Mouse (Mus musculus) kidney, embryonic 16.5 days (tissue): ENCODE results near the gene Pitpnm2. TPM values are rescaled to one million over a fixed set of nuclear protein-coding genes. Genes with fewer than 3 reads are reported as not detected.

ENCODE experiments used
- ATAC-seq: fragments of 200-750 bp; cut with Nextera tagmentation; 2 replicates; pipeline ENCODE4 v1.8.0; 2017; ENCODE audit warnings: moderate TSS enrichment; ENCODE audit not compliant: low FRiP score, low TSS enrichment
- H3K27ac ChIP-seq: fragments of 300-500 bp; sonication (generic); 2 replicates; pipeline ENCODE4 v1.5.1; 2014; ENCODE audit warnings: low read length
- H3K27me3 ChIP-seq: fragments of 300-500 bp; sonication (generic); 2 replicates; pipeline ENCODE4 v1.6.1; 2014; ENCODE audit warnings: low read length, control low read depth, mixed read lengths; ENCODE audit not compliant: insufficient read depth
- H3K36me3 ChIP-seq: fragments of 300-500 bp; sonication (generic); 2 replicates; pipeline ENCODE4 v1.6.1; 2014; ENCODE audit warnings: low read length, control low read depth, mixed read lengths; ENCODE audit not compliant: insufficient read depth
- H3K4me1 ChIP-seq: fragments of 300-500 bp; sonication (generic); 2 replicates; pipeline ENCODE4 v1.6.1; 2014; ENCODE audit warnings: low read length, control low read depth, mixed read lengths; ENCODE audit not compliant: insufficient read depth
- H3K4me2 ChIP-seq: fragments of 300-500 bp; sonication (generic); replicated peaks from 2 replicates; pipeline ENCODE4 v1.6.1; 2014; ENCODE audit warnings: low read depth, low read length
- H3K4me3 ChIP-seq: fragments of 300-500 bp; sonication (generic); 2 replicates; pipeline ENCODE4 v1.5.1; 2014; ENCODE audit warnings: mild to moderate bottlenecking, low read length
- H3K9ac ChIP-seq: fragments of 300-500 bp; sonication (generic); replicated peaks from 2 replicates; pipeline ENCODE4 v1.6.1; 2014; ENCODE audit warnings: low read length
- H3K9me3 ChIP-seq: fragments of 300-500 bp; sonication (generic); 2 replicates; pipeline ENCODE4 v1.6.1; 2016; ENCODE audit warnings: low read length, control low read depth
- WGBS: fragments of 180-500 bp; shearing (Covaris S2); extraction: QIAGEN DNeasy Blood & Tissue Kit; methylation state at CpG from one replicate; pipeline ENCODE4 v1.1.7; 2014; 5-methylcytosine and 5-hydroxymethylcytosine counted together
- polyA plus RNA-seq: library from polyadenylated mRNA; unstranded; fragments of >200 nt; fragmentation: Nextera tagmentation; extraction: Ambion mirVana; gene quantifications from 2 replicates; pipeline ENCODE4 v1.2.1, GENCODE M21; 2015

Gene Pitpnm2
- polyA plus RNA-seq, 1 experiment from 2014 or later: 4.1 TPM

DNA sequence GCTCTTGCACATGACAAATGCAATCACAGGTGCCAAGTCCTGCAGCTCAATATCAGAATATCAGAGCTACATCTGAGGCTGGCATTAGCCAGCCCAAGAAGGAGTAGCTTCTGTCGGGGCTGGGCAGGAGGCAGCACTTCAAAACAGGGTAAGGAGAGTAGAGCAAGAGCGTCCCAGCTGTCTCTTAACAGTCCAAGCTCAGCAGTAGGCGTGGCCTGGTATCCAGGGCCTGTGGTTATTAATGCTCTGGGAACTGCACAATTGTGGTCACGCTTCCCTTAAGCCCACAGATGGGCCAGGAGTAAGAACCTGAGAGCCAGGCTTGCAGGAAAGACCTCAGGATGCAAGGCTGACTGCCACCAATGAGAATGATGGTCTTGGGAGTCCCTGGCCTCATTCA is 74.4 kb downstream of the Pitpnm2 start:
- ATAC-seq: peak; percentile 71

DNA sequence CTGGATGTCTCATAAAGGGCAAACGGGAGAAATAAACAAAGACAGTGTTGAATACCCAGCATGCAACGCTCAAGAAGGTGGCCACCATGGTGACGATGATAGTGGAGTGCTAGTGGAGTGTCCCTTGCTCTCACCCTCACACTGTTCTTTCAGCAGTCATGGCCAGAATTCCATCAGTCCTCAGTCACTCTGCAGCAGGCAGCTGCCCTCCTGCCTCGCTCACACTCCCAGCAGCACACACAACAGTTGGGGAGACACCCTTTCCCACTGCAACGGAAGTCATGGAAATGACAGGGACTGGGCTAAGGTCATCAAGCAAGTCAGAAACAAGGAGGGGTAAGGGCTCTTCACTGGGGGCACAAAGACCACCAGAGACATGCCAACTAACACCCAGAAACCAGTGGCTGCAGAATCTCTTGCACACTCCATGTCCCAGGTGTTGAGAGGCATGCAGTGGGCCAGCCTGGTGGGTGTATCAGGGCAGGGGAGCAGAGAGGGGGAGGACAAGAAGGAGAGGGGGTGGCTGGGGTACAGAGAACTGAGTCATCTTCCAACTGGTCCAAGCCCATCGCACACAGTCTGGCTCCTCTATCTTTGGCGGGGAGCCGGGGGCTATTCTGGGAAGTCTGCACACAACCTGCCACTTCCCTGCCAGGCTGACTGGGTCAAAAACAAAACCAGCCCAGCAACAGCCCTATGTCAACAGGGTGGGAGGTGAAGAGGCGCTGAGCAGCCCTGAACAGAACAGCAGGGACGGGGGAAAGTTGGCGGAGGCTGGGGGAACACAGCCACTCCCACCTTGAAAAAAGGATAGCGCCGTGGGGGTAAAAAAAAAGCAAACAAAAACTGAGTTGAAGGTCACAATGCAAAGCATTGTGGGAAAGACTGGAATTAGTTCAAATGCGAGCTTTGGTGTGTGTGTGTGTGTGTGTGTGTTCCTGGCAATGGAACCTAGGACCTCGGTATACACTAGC is 76.3 kb downstream of the Pitpnm2 start:
- Histone ChIP-seq H3K36me3 (no peaks in the 10 kb centered on the region), H3K27ac (no peak overlapping the region), H3K4me3 (no peak overlapping the region), H3K9me3 (no peaks in the 10 kb centered on the region), H3K9ac (no peak overlapping the region), H3K4me1 (peaks cover 31% of the 10 kb centered on the region), H3K4me2 (no peak overlapping the region), H3K27me3 (no peaks in the 10 kb centered on the region)
- 73% methylated on average over 15 of the region's 15 CpGs for WGBS
- no peak for ATAC-seq

More for the DNA sequence above, 74.4 kb downstream of the Pitpnm2 start:
- 34% methylated on average over 4 of the region's 4 CpGs for WGBS
- no peaks in the 10 kb centered on the region for H3K27me3 ChIP-seq
- no peak overlapping the region for H3K4me2 ChIP-seq
- 0 out of 2 replicates have a peak overlapping the region, but pooled peaks have one; percentile 20 for H3K9ac ChIP-seq
- H3K27ac ChIP-seq: no peak overlapping the region
- no peaks in the 10 kb centered on the region for H3K36me3 ChIP-seq
- no peaks in the 10 kb centered on the region for H3K9me3 ChIP-seq
- H3K4me3 ChIP-seq: no peak overlapping the region
- peaks cover 31% of the 10 kb centered on the region for H3K4me1 ChIP-seq

- no peaks in the 10 kb centered on the region for H3K9me3 ChIP-seq
- no peak overlapping the region for H3K4me2 ChIP-seq
- ATAC-seq: no peak
- WGBS: 66% methylated on average over 4 of the region's 4 CpGs
- no peak overlapping the region for H3K4me3 ChIP-seq
- no peak overlapping the region for H3K9ac ChIP-seq
- H3K27me3 ChIP-seq: no peaks in the 10 kb centered on the region
- H3K36me3 ChIP-seq: no peaks in the 10 kb centered on the region
- peaks cover 40% of the 10 kb centered on the region for H3K4me1 ChIP-seq
- no peak overlapping the region for H3K27ac ChIP-seq
Measured at GRCm38 (mm10) chr5:124172246-124172645, 77.3 kb downstream of the Pitpnm2 start.

DNA sequence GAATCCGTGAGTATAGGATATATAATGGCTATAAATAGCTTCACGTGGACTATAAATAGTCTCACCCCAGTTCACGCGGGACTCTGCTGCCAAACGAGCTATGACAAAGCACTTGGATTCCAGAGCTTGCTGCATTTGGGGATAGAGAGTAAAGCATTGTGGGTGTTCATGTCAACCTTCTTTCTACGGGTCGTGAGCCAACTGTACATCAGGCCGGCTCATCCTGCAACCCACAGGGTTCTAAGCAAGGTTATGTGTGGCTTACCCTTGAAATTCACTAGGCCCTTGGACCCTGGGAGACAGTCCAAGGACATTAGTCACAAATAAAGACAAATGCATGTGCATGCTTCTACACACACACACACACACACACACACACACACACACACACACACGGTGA is 77.8 kb downstream of the Pitpnm2 start:
- 37% methylated on average over 9 of the region's 9 CpGs for WGBS
- no peak overlapping the region for H3K4me3 ChIP-seq
- no peaks in the 10 kb centered on the region for H3K27me3 ChIP-seq
- no peaks in the 10 kb centered on the region for H3K36me3 ChIP-seq
- H3K9ac ChIP-seq: no peak overlapping the region
- H3K4me1 ChIP-seq: peaks cover 41% of the 10 kb centered on the region
- H3K27ac ChIP-seq: no peak overlapping the region
- ATAC-seq: no peak
- H3K4me2 ChIP-seq: no peak overlapping the region
- no peaks in the 10 kb centered on the region for H3K9me3 ChIP-seq

- Histone ChIP-seq H3K4me1 (peaks cover 50% of the 10 kb centered on the region), H3K9me3 (no peaks in the 10 kb centered on the region), H3K36me3 (no peaks in the 10 kb centered on the region), H3K27me3 (no peaks in the 10 kb centered on the region), H3K4me3 (no peak overlapping the region), H3K4me2 (no peak overlapping the region), H3K9ac (no peak overlapping the region), H3K27ac (no peak overlapping the region)
- no peak for ATAC-seq
- 88% methylated on average over 3 of the region's 3 CpGs for WGBS
Measured at GRCm38 (mm10) chr5:124169224-124169621, 80.3 kb downstream of the Pitpnm2 start.

GRCm38 (mm10) chr5:124168428-124169223 is 80.9 kb downstream of the Pitpnm2 start:
- H3K9ac ChIP-seq: no peak overlapping the region
- no peaks in the 10 kb centered on the region for H3K9me3 ChIP-seq
- no peak overlapping the region for H3K27ac ChIP-seq
- WGBS: 87% methylated on average over 12 of the region's 12 CpGs
- H3K36me3 ChIP-seq: no peaks in the 10 kb centered on the region
- ATAC-seq: no peak
- H3K4me2 ChIP-seq: no peak overlapping the region
- H3K27me3 ChIP-seq: no peaks in the 10 kb centered on the region
- no peak overlapping the region for H3K4me3 ChIP-seq
- peaks cover 52% of the 10 kb centered on the region for H3K4me1 ChIP-seq

DNA sequence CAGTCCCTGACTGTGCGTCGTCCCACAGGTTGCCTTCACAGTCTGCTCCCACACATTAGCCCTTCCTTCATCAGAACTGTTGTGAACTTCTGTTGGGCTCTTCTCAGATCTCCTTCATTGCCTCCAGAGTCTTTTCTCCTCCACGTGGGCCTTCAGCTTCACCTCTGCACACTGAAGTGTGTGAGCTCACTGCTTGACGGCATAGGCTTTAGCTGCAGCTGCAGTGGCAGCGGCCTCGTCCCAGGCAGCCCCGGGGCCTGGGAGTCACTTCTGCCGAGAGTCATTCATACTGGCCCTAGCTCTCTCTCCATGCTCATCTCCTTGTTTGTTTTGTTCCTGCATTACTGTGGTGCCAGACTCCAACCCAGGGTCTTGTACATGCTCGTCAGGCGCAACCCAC is 81.9 kb downstream of the Pitpnm2 start:
- Histone ChIP-seq H3K9ac (no peak overlapping the region), H3K9me3 (no peaks in the 10 kb centered on the region), H3K4me3 (no peak overlapping the region), H3K27me3 (no peaks in the 10 kb centered on the region), H3K4me1 (peaks cover 48% of the 10 kb centered on the region), H3K36me3 (no peaks in the 10 kb centered on the region), H3K27ac (no peak overlapping the region), H3K4me2 (no peak overlapping the region)
- no peak for ATAC-seq
- WGBS: 55% methylated on average over 10 of the region's 10 CpGs

GRCm38 (mm10) chr5:124166741-124167140 is 82.8 kb downstream of the Pitpnm2 start:
- Histone ChIP-seq H3K36me3 (no peaks in the 10 kb centered on the region), H3K27me3 (no peaks in the 10 kb centered on the region), H3K9ac (no peak overlapping the region), H3K4me2 (no peak overlapping the region), H3K27ac (0 out of 2 replicates have a peak overlapping the region, but pooled peaks have one; percentile 4), H3K9me3 (no peaks in the 10 kb centered on the region), H3K4me1 (peaks cover 40% of the 10 kb centered on the region), H3K4me3 (no peak overlapping the region)
- ATAC-seq: no peak

GRCm38 (mm10) chr5:124165622-124166570 is 83.7 kb downstream of the Pitpnm2 start:
- ATAC-seq: no peak

More at GRCm38 (mm10) chr5:124165622-124166570, 83.7 kb downstream of the Pitpnm2 start:
- Histone ChIP-seq H3K4me3 (no peak overlapping the region), H3K27me3 (no peaks in the 10 kb centered on the region), H3K9ac (0 out of 2 replicates have a peak overlapping the region, but pooled peaks have one; percentile 18), H3K9me3 (no peaks in the 10 kb centered on the region), H3K4me2 (no peak overlapping the region), H3K4me1 (peaks cover 39% of the 10 kb centered on the region), H3K27ac (no peak overlapping the region), H3K36me3 (no peaks in the 10 kb centered on the region)
- 45% methylated on average over 15 of the region's 15 CpGs for WGBS
